Mouse (Mus musculus): ENCODE data around the gene Lamc2. TPM values are rescaled to one million over a fixed set of nuclear protein-coding genes. Genes with fewer than 3 reads are reported as not detected.

Gene Lamc2
- polyA plus RNA-seq, 1 experiment from 2014 or later: 0.70 TPM

DNA sequence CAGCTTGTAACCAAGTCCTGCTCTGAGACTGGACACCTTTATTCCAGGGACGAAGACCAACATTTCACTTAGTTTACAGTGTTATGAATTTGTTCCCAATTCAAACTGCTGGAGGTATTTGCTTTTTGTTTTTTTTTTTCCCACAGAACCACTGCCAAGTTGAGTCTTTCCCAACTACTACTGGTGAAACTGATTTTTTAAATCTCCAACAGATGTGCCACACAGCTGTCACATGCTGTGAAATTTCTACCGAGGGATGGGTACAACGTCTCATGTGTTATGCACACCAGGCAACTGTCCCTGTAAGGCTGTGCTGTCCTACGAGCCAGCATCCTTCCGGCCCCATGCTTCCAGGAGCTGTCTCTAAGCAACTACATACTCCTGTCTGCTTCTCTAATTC, 18.0 kb downstream of the Lamc2 start:
- no peak overlapping the region for H3K27ac ChIP-seq (ENCODE audit: low read depth, low read length)
- no peak overlapping the region for H3K9ac ChIP-seq (ENCODE audit: low read length)
- no peaks in the 10 kb centered on the region for H3K4me1 ChIP-seq (ENCODE audit: control insufficient read depth, insufficient read depth, low read length)
- H3K9me3 ChIP-seq (replicated peaks; ENCODE audit: control insufficient read depth, low read length): no peaks in the 10 kb centered on the region
- H3K4me3 ChIP-seq (ENCODE audit: low read depth, low read length): no peak overlapping the region
- no peaks in the 10 kb centered on the region for H3K27me3 ChIP-seq (replicated peaks; ENCODE audit: control insufficient read depth, insufficient read depth, low read length)
- WGBS: 82% methylated on average over 5 of the region's 5 CpGs
- DNase-seq (ENCODE audit: low spot score): no peak
- H3K36me3 ChIP-seq (ENCODE audit: control insufficient read depth, insufficient read depth, low read length): no peaks in the 10 kb centered on the region
- H3K4me2 ChIP-seq (ENCODE audit: low read length): no peak overlapping the region
- ATAC-seq: no peak

DNA sequence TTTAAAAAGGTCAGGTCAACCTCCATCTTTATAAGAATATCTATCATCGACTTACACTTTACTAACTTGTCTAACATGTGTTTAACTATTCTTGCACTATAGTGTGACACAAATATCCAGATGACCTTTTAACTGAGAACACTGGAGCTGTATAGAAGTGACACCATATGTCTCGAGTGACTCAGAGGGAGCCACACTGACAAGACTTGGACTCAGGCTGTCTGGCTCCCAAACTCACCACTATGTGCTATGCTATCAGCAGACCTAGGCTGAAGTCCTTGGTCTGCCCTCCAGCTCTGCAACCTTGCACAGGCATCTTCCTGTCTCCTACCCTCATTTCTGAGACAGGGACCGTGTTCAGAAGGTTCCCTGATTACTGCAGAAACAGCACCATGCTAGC, 22.4 kb downstream of the Lamc2 start:
- Histone ChIP-seq H3K4me1 (ENCODE audit: control insufficient read depth, insufficient read depth, low read length) (no peaks in the 10 kb centered on the region), H3K9me3 (replicated peaks; ENCODE audit: control insufficient read depth, low read length) (no peaks in the 10 kb centered on the region), H3K27ac (ENCODE audit: low read depth, low read length) (no peak overlapping the region), H3K4me2 (ENCODE audit: low read length) (no peak overlapping the region), H3K36me3 (ENCODE audit: control insufficient read depth, insufficient read depth, low read length) (no peaks in the 10 kb centered on the region), H3K27me3 (replicated peaks; ENCODE audit: control insufficient read depth, insufficient read depth, low read length) (no peaks in the 10 kb centered on the region), H3K4me3 (ENCODE audit: low read depth, low read length) (no peak overlapping the region), H3K9ac (ENCODE audit: low read length) (no peak overlapping the region)
- ATAC-seq: no peak
- 88% methylated on average over 3 of the region's 3 CpGs for WGBS
- DNase-seq (ENCODE audit: low spot score): no peak

DNA sequence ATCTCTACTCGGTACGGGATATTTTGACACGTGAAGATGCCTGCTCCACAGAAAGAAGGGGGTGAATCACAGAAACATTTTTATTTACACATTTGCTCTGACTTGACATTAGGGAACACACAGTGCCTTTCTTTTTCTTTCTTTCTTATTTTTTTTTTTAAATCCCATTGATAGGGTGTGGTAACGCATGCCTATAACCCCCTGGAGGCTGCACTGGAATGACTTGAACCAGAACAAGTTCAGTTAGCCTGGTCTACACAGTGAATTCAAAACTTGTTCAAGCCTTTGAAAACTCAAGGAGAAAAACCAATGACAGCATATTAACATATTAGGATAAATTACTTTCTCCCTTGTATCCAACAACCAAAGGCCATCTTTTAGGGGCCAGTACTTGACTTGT, 27.1 kb downstream of the Lamc2 start:
- 97% methylated on average over 4 of the region's 4 CpGs for WGBS

DNA sequence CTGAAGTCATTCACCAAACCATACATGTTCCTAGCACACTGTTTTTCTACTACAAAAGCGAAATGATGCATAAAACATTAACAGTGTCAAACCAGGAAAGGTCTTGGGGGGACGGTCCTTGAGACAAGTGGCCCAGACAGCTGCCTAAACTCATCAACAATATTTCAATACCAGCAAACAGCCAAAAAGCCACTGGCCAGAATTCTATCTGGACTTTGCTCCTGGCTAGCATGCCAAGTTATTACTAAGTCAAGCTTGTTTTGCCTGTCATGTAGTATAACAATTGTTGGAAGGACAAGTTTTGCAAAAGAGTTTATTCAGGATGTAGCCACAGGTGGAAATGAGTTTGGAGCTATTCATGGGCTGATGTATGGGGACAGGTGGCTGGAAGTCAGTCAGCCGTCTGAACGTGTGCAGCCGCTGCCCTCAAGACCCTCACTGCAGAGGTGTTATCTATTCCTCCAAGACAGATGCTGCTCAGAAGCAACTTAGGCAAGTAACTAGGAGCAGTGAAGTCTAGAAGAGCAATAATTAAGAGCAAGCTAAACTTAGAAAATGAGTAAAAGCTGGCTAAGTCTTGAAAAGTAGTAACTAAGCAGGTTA, 29.1 kb downstream of the Lamc2 start:
- H3K4me2 ChIP-seq (ENCODE audit: low read length): no peak overlapping the region
- no peak overlapping the region for H3K27ac ChIP-seq (ENCODE audit: low read depth, low read length)
- H3K9me3 ChIP-seq (replicated peaks; ENCODE audit: control insufficient read depth, low read length): no peaks in the 10 kb centered on the region
- ATAC-seq (no peak), DNase-seq (ENCODE audit: low spot score) (no peak)
- no peaks in the 10 kb centered on the region for H3K27me3 ChIP-seq (replicated peaks; ENCODE audit: control insufficient read depth, insufficient read depth, low read length)
- no peak overlapping the region for H3K9ac ChIP-seq (ENCODE audit: low read length)
- H3K4me3 ChIP-seq (ENCODE audit: low read depth, low read length): no peak overlapping the region
- H3K4me1 ChIP-seq (ENCODE audit: control insufficient read depth, insufficient read depth, low read length): peaks cover 2% of the 10 kb centered on the region; the same call in 1 of the 2 replicates
- no peaks in the 10 kb centered on the region for H3K36me3 ChIP-seq (ENCODE audit: control insufficient read depth, insufficient read depth, low read length)
- WGBS: 86% methylated on average over 5 of the region's 5 CpGs

More for the DNA sequence above, 27.1 kb downstream of the Lamc2 start:
- Histone ChIP-seq H3K36me3 (ENCODE audit: control insufficient read depth, insufficient read depth, low read length) (no peaks in the 10 kb centered on the region), H3K4me1 (ENCODE audit: control insufficient read depth, insufficient read depth, low read length) (no peaks in the 10 kb centered on the region), H3K27ac (ENCODE audit: low read depth, low read length) (no peak overlapping the region), H3K4me2 (ENCODE audit: low read length) (no peak overlapping the region), H3K27me3 (replicated peaks; ENCODE audit: control insufficient read depth, insufficient read depth, low read length) (no peaks in the 10 kb centered on the region), H3K9ac (ENCODE audit: low read length) (no peak overlapping the region), H3K9me3 (replicated peaks; ENCODE audit: control insufficient read depth, low read length) (no peaks in the 10 kb centered on the region), H3K4me3 (ENCODE audit: low read depth, low read length) (no peak overlapping the region)
- no peak for DNase-seq (ENCODE audit: low spot score)
- ATAC-seq: no peak

GRCm38 (mm10) chr1:153155364-153155763, 30.9 kb downstream of the Lamc2 start:
- no peak overlapping the region for H3K27ac ChIP-seq (ENCODE audit: low read depth, low read length)
- WGBS: 92% methylated on average over 8 of the region's 8 CpGs
- H3K9me3 ChIP-seq (replicated peaks; ENCODE audit: control insufficient read depth, low read length): no peaks in the 10 kb centered on the region
- H3K36me3 ChIP-seq (ENCODE audit: control insufficient read depth, insufficient read depth, low read length): no peaks in the 10 kb centered on the region
- DNase-seq (ENCODE audit: low spot score) (no peak), ATAC-seq (no peak)
- no peak overlapping the region for H3K4me2 ChIP-seq (ENCODE audit: low read length)
- H3K4me1 ChIP-seq (ENCODE audit: control insufficient read depth, insufficient read depth, low read length): peaks cover 2% of the 10 kb centered on the region; the same call in 1 of the 2 replicates
- no peak overlapping the region for H3K4me3 ChIP-seq (ENCODE audit: low read depth, low read length)
- H3K27me3 ChIP-seq (replicated peaks; ENCODE audit: control insufficient read depth, insufficient read depth, low read length): no peaks in the 10 kb centered on the region
- H3K9ac ChIP-seq (ENCODE audit: low read length): no peak overlapping the region

DNA sequence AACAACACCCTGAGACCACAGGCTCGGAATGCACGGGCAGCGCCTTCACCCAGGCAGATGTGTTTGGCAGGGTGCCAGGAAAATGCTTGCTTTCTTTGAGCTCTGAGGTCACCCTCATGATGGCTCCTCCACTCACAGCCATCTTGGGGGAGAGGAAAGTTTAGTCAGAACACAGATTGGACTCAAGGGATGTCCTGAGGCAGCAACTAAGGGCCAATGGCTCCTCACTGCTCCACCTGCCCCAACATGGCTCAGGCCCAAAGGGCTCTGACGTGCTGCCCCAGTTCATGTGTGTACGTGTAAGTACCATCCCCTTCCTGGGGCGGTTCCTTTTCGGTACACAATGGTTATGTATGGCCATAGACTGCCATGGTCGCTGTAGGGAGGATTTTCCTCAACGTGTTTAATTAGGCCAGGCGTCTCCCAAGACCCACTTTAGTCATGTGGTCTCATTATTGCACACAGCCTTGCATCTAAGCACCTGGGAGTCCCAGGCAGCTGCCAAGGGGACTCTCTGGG, 32.6 kb downstream of the Lamc2 start:
- ATAC-seq: 0 out of 2 replicates have a peak, but pooled peaks have one; percentile 29
- no peaks in the 10 kb centered on the region for H3K36me3 ChIP-seq (ENCODE audit: control insufficient read depth, insufficient read depth, low read length)
- WGBS: 39% methylated on average over 10 of the region's 10 CpGs
- H3K27ac ChIP-seq (ENCODE audit: low read depth, low read length): no peak overlapping the region
- H3K27me3 ChIP-seq (replicated peaks; ENCODE audit: control insufficient read depth, insufficient read depth, low read length): no peaks in the 10 kb centered on the region
- no peak overlapping the region for H3K9ac ChIP-seq (ENCODE audit: low read length)
- H3K4me3 ChIP-seq (ENCODE audit: low read depth, low read length): no peak overlapping the region
- H3K9me3 ChIP-seq (replicated peaks; ENCODE audit: control insufficient read depth, low read length): no peaks in the 10 kb centered on the region
- peak; percentile 46 for DNase-seq (ENCODE audit: low spot score)
- no peak overlapping the region for H3K4me2 ChIP-seq (ENCODE audit: low read length)
- H3K4me1 ChIP-seq (ENCODE audit: control insufficient read depth, insufficient read depth, low read length): peaks cover 2% of the 10 kb centered on the region; the same call in 1 of the 2 replicates

GRCm38 (mm10) chr1:153152594-153152993, 33.7 kb downstream of the Lamc2 start:
- Histone ChIP-seq H3K27me3 (replicated peaks; ENCODE audit: control insufficient read depth, insufficient read depth, low read length) (no peaks in the 10 kb centered on the region), H3K4me2 (ENCODE audit: low read length) (no peak overlapping the region), H3K9me3 (replicated peaks; ENCODE audit: control insufficient read depth, low read length) (no peaks in the 10 kb centered on the region), H3K4me1 (ENCODE audit: control insufficient read depth, insufficient read depth, low read length) (peaks cover 2% of the 10 kb centered on the region; the same call in 1 of the 2 replicates), H3K36me3 (ENCODE audit: control insufficient read depth, insufficient read depth, low read length) (no peaks in the 10 kb centered on the region), H3K4me3 (ENCODE audit: low read depth, low read length) (no peak overlapping the region), H3K27ac (ENCODE audit: low read depth, low read length) (no peak overlapping the region), H3K9ac (ENCODE audit: low read length) (no peak overlapping the region)
- ATAC-seq (no peak), DNase-seq (ENCODE audit: low spot score) (peak; percentile 38)
- 59% methylated on average over 7 of the region's 7 CpGs for WGBS

DNA sequence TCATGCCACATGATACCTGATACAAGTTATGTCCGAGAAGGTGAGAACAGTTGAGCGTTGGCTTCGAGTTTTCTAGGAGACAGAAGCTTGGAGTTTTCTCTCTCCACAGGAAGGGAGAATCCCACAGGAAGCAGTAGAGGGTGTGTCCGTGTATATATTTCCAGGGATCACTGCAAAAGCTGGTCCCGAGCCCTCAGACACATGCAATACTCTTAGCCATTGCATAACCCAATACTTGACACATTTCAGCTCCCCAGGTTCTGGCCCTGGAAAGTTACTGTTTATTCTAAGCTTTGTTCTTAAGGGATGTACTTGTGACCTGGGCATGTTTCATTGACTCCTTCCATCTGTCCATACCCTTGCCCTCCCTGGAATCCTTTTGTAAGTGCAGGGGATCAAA, 40.5 kb downstream of the Lamc2 start:
- Histone ChIP-seq H3K9ac (ENCODE audit: low read length) (no peak overlapping the region), H3K4me3 (ENCODE audit: low read depth, low read length) (no peak overlapping the region), H3K27ac (ENCODE audit: low read depth, low read length) (no peak overlapping the region), H3K36me3 (ENCODE audit: control insufficient read depth, insufficient read depth, low read length) (no peaks in the 10 kb centered on the region), H3K9me3 (replicated peaks; ENCODE audit: control insufficient read depth, low read length) (no peaks in the 10 kb centered on the region), H3K4me2 (ENCODE audit: low read length) (no peak overlapping the region), H3K27me3 (replicated peaks; ENCODE audit: control insufficient read depth, insufficient read depth, low read length) (no peaks in the 10 kb centered on the region), H3K4me1 (ENCODE audit: control insufficient read depth, insufficient read depth, low read length) (no peaks in the 10 kb centered on the region)
- DNase-seq (ENCODE audit: low spot score) (no peak), ATAC-seq (no peak)
- WGBS: 92% methylated on average over 5 of the region's 5 CpGs

- H3K9ac ChIP-seq (ENCODE audit: low read length): no peak overlapping the region
- DNase-seq (ENCODE audit: low spot score) (no peak), ATAC-seq (no peak)
- H3K27ac ChIP-seq (ENCODE audit: low read depth, low read length): no peak overlapping the region
- H3K9me3 ChIP-seq (replicated peaks; ENCODE audit: control insufficient read depth, low read length): no peaks in the 10 kb centered on the region
- no peak overlapping the region for H3K4me2 ChIP-seq (ENCODE audit: low read length)
- H3K36me3 ChIP-seq (ENCODE audit: control insufficient read depth, insufficient read depth, low read length): no peaks in the 10 kb centered on the region
- H3K4me1 ChIP-seq (ENCODE audit: control insufficient read depth, insufficient read depth, low read length): no peaks in the 10 kb centered on the region
- H3K4me3 ChIP-seq (ENCODE audit: low read depth, low read length): no peak overlapping the region
- WGBS: 91% methylated on average over 11 of the region's 11 CpGs
- no peaks in the 10 kb centered on the region for H3K27me3 ChIP-seq (replicated peaks; ENCODE audit: control insufficient read depth, insufficient read depth, low read length)
Observed at GRCm38 (mm10) chr1:153144021-153144420, 42.2 kb downstream of the Lamc2 start.

Measured in forebrain, embryonic 14.5 days (tissue).